Mouse (Mus musculus): ENCODE measurements around the gene Adh5.

DNA sequence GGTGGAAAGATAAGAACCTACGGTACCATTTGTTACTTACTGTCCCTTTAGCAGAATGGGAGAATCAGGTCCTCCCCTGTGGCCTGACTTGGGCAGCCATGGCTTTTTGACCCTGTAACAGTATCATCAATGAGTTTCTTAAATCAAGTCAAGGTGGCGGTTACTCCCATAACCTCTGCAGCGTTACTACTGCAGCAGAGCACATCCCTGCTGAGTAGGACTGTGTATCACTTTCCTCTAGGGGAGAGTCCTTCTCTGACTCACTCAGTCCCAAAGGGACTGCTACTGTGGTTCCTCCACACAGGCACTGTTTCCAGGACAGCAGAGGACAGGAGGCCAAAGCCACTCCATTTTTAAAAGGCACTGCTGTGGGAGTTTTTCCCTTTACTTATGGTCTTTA, 28.2 kb downstream of the Adh5 start:
- TF ChIP-seq TCF3 (IDR thresholded peaks at IDR 0.05; ENCODE audit: insufficient read length, low read depth) (no peak), POLR2AphosphoS2 (IDR thresholded peaks at IDR 0.05; ENCODE audit: insufficient read length, low read depth) (no peak), POLR2A (IDR thresholded peaks at IDR 0.05; ENCODE audit: insufficient read length, low read depth) (no peak), USF1 (IDR thresholded peaks at IDR 0.05; ENCODE audit: low read depth) (no peak), CEBPB (IDR thresholded peaks at IDR 0.05; ENCODE audit: insufficient read depth, poor library complexity, severe bottlenecking) (no peak), SRF (IDR thresholded peaks at IDR 0.05; ENCODE audit: control insufficient read depth, insufficient read length, low read depth) (no peak), TCF12 (IDR thresholded peaks at IDR 0.05; ENCODE audit: insufficient read depth, poor library complexity, severe bottlenecking) (no peak), MAX (IDR thresholded peaks at IDR 0.05; ENCODE audit: low read depth) (no peak), MYOG (IDR thresholded peaks at IDR 0.05; ENCODE audit: control insufficient read depth in 1 of 3, insufficient read depth in 1 of 3, insufficient read length in 2 of 3, low read depth in 2 of 3) (no peak), MYOD1 (IDR thresholded peaks at IDR 0.05; ENCODE audit: control insufficient read depth in 1 of 3, insufficient read length in 2 of 3, low read depth in 2 of 3) (no peak)

Data from myocyte (in vitro differentiated cells).